Mouse (Mus musculus): Measurements from ENCODE around the gene Rpgrip1l.

Rpgrip1l gene

DNA sequence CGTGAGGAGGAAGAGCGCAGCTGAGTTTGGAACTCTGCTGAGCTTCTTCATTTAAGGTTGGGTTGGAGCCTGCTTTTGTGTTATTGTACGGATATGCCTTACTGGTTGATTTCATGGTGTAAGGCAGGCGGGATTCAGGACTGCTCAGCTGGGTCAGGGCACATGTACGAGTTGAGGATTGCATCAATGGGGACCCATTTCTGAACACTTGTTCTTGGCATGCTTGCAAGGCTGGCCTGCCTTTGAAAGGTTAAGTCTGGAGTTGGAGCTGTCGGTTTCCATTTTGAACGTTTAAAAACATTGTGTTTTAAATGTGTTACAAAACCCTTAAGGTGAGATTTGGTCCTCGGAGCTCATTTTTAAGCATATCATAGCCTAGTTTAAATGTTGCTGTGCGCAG is 16.0 kb upstream of the Rpgrip1l start:
- no peak for DNase-seq (ENCODE audit: low read depth)

DNA sequence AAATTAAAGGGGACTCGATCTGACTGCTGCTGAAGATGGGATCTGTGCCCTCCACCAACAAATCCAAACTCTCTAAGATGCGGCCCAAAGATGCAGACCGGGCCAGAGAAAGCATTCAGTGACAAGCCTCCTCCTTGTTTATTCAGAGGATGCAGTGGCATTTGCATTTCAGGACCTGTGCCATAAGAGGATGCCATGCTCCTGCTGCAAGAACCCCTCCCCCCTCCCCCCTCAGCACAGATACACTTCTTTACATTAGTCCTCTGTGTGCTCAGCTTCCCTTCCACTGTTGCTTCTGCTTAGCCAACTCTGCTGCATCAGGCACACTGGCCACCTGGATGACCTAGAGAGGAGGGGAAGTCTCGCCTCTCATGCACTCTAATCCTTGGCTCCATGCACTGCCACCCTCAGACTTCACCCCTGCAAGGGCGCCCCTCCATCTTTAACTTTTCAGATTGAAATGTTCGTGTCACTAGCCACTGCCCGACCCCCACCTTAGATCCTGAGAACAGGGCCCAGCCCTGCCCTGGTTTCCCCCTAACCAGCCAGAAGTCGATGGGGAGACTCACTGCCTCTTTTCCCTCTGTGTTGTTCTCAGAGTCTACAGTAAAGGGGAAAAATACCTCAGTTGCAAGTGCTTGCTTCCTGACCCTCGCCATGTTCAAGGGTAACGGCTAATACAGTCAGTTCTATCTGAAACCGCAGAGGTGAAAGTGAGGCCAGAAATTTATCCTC is 14.6 kb upstream of the Rpgrip1l start:
- DNase-seq (ENCODE audit: low read depth): no peak

DNA sequence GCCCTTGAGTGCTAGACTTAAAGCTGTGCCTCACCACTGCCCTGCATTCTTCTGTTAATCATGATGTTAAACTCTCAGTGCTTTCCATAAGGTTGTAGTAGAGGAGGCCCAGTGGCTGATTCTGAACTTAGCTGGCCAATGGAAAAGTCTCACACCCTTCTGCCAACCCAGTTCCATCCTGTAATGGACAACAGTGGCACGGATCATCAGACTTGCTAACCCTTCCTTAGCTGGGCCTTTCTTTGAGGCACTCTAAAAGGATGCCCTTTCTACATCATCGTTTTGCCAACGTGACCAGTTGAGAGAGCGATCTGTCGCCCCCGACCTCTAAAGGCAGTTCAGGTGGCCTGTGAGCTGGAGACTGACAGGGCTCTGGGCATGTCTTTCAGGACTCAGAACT is 13.9 kb upstream of the Rpgrip1l start:
- no peak for DNase-seq (ENCODE audit: low read depth)

DNA sequence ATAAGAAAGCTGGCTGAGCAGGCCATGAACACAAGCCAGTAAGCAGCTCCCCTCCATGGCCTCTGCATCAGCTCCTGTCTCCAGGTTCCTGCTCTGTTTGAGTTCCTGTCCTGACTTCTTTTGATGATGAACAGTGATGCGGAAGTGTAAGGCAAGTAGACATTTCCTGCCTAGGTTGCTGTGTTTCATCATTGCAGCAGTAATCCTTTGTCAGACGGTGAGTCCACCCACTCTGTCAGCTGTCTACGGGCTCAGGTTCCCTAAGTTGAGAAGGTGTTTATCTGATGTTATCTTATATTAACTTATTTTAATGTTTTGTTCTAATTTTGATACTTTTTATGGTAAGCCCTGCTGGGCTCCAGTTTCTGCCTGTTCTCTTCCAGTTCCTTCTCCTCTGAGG is 13.0 kb upstream of the Rpgrip1l start:
- no peak for DNase-seq (ENCODE audit: low read depth)

DNA sequence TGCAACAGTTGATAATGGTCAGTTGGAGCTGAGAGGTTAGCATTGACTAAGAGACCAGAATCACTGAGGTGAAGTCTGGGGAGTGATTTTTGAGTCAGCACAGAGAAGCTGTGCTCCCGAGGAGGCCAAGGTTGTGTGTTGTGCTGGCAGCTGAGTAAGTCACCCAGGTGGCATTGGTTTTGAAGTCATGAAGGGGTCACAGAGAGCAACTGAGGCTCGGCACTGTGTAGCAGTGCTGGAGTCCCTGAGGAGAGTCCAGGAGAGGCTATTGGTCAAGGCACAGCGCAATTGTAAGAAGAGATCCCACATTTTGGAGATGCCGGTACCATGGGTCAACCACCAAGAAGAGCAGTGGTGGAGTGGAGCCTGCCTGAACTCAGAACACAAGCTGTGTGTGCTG is 11.9 kb upstream of the Rpgrip1l start:
- no peak for DNase-seq (ENCODE audit: low read depth)

DNA sequence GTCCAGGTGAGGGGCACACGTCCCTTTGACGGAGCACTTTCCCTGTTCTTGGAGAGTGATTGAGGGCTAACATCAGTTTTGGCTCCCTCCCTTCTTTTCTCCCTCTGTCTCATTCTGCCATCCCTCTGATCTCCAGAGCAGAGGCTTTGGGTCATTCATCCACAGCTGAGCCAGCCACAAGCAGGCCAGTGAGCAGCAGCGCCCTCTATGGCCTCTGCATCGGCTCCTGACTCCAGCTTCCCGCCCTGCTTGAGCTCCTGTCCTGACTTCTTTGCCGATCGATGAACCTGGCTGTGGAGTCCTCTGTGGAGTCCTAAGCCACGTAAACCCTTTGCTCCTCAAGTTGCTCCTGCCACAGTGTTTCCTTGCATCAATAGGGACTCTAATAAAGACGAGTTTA is 11.2 kb upstream of the Rpgrip1l start:
- DNase-seq (ENCODE audit: low read depth): no peak

DNA sequence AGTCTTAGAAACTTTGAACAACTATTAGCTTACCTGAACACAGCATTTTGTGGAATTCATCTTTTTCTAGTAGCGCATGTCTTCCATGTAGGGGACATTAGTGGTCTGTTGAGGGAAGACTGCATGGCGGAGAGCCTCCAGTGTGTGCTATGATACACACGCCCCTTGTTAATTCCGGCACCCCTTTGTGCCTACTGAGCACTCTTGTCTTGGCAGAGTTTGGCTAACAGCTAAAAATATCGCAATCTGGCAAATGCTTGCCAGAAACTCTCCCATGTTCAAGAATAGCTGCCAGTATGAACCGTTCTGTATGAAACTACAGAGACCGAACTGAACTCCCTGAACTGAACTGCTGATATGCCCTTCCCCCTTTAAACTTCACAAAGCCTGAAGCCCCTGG is 10.4 kb upstream of the Rpgrip1l start:
- DNase-seq (ENCODE audit: low read depth): no peak

DNA sequence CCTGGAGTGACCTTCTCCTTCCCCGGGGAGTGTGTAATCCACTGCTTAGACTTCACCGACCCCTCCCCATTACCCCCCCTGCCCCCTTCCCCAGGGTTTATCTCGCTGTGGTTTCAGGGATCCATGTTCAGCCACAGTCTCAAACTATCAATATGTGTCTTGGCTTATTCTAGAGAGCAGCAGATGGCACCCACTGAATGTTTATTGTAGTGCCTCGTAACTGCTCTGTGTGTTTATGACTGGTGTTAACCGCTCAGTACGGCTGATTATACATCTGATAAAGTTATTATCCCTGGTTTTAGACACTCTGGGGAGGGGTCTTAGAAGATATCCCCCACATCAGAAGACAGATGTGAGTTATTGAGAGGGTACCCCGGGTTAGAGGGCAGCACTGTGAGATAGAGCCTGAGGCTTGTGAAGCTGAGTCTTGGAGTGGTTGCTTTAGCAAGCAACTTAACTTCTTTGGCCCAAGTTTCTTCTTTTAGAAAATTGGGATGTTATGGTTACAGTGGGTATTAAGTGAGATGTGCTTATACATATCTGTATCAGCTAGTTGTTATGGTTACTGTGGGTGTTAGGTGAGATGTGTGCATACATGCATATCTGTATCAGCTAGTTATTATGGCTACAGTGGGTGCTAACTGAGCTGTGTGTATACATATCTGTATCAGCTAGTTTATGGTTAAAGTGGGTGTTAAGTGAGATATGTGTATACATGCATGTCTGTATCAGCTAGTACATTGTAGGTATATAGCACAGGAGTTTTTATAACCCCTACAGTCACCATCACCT is 6.1 kb upstream of the Rpgrip1l start:
- DNase-seq (ENCODE audit: low read depth): no peak

DNA sequence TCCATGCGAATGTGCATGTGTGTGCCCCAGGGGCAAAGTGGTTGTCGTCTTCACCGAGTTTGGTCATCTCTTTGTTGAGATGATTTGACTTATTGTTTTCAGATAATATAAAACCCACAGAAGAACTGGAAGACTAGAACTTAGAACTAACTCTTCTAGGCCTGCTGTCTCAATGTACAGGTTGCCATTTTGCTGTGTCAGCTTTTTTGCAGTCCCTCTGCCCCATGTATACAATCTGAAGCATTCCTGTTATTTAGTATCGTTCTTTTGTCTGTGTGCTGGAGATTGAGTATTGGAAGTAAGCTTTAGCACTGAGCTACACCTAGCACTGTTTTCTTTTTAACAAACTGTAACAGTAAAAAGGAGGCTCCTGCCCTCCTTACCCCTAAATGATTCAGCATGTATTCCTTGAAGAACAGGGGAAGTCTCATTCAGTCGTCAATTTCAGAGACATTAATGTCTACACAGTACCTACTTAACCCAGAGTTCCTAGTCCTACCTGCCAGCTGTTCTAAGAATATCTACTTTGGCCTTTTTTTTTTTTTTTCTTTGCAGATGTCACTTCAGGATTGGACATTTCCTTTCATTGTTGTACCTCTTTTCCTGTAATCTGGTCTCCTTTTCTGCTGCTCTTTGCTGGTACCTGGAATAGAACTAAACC is 4.6 kb upstream of the Rpgrip1l start:
- DNase-seq (ENCODE audit: low read depth): no peak

DNA sequence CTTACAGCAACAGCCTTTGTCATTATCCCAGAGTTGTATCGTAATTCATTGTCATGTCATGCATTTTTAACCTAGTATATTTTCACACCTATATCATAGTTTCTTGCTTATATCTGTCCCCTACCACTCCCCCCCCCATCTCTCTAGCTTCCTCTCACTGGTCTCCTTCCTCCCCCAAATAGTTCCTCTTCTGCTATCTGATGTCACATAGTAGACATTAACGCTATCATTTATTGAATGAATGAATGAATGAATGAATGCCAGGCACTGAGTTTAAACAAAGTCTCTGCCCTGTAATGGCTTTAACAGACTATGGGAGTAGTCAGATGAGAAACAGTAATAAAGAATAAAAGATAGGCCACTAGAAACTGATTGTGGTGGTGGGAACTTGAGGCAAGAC is 720 bp downstream of the Rpgrip1l start:
- no peak for DNase-seq (ENCODE audit: low read depth)

DNA sequence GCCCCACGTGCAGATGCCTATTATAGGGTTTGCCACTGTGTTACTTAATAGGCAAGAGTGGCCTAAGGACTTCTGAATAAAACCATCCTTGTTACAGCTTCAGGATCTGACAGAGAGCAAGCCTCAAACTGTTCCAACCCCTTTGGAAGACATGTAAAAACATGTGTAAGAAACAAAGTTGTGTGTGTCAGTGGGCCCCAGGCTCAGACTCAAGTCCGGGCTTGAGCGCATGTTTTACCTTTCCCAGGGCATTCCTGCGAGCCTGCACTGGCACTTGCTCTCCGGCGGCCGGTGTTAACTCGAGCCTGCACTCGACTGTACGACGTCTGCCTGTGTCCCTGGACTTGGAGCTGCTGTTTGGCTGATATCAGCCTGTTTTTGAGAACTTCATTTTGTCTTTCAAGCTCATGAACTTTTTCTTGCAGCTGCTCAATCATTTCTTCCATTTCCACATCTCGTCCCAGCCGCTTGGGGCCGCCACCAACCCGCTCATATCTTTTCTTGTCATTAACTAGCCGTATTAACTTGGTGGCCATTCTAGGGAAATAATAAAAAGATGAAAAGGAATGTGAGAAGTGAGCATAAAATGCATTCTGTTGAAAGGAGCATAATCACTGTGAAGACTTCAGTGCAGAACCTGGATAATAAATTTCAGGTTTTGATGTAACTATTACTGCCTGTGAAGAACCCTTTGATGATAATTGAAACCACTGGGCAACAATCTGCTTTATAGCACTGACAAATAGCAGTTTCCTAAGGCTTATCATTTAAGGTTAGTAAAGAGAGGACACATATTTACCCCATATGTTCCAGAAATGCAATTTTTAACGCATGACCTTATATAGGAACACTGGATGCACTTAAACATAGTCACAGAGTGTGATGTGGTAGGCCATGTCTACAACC is 8.3 kb downstream of the Rpgrip1l start:
- DNase-seq (ENCODE audit: low read depth): no peak

DNA sequence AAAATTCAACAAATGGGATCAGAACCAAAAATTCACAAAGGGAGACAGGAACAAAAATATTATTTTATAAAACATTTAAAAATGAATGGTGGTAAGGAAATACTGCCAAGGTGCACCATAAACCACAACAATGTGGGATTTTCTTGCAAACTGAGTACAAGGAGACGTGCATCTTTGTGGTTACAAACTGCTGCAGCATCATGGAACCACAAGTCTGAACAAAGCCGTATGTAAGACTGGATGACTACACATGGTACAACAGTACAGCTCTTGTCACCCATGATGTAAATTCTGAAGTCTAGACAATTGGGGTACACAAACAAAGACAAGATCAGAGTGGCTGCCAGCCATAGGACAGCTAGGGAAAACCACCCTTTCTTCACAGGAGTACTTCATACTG is 14.4 kb downstream of the Rpgrip1l start:
- no peak for DNase-seq (ENCODE audit: low read depth)

DNA sequence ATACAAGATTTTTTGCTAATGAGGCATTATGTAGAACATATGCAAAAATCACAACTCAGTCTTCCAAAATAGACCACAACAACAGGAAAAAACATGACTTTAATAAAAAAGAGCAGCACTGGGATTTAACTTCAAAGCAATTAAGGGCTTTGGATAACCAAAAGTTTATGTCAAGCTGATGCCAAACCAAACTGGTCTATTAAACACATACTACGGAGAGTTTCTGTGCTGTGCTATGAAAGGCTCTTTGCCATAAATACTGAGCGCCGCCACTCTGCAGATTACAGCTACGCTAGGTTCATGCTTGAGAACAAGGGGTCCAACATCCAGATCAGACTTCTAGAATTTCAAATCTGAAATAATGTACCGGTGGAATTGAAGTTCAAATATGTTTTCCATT is 17.3 kb downstream of the Rpgrip1l start:
- no peak for DNase-seq (ENCODE audit: low read depth)

DNA sequence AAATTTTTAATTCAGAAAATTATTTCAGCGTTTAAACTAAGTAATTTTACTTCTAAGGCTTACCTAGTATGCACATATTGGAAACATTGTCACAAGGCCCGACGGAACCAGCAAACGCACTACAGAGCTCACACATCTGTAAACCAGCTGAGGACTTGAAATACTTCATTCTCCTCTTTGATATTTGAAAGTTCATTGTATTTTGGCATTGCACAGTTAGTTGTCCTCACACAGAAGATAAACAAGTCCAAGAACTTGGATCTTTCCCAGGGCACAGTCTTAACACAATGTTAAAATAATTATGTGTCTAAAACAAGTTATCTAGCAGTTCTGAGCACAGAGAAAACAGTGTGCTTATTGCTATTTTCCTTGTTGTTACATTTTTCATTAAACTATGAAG is 22.5 kb downstream of the Rpgrip1l start:
- no peak for DNase-seq (ENCODE audit: low read depth)

DNA sequence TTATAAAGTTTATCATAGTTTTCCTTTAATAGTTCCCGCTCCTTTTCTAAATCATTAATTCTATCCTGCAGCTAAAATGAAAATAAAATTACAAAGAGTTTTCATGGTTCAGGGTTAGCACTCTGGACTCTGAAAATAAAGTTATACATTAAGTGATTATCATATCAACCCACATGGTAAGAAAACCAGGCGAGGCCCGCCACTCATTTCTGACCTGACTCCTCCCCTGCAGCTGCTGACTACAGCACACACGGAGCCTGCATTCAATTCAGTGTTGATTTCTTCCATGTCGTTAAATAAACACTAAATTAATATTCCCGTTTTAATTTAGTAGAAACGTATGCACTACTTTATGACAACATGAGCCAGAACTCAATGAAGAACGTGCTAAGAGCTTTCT is 26.8 kb downstream of the Rpgrip1l start:
- no peak for DNase-seq (ENCODE audit: low read depth)

DNA sequence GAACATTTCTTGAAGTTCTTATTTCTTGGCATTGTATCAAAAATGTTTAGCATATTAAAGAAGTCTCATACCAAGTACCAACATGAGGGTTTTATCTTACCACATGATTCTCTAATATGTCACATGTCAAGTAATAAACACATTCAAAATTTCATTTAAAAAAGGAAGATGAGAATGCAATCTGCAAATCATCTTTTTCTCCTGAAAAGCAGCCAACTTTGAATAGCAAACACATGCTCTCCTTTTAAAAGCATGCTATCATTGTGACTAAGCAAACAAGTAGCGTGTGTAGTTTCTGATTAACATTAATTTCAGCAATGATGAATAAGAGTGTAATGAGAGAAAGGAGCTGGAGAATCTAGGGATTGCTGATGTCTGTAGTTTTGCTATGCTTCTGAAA is 29.2 kb downstream of the Rpgrip1l start:
- DNase-seq (ENCODE audit: low read depth): no peak

DNA sequence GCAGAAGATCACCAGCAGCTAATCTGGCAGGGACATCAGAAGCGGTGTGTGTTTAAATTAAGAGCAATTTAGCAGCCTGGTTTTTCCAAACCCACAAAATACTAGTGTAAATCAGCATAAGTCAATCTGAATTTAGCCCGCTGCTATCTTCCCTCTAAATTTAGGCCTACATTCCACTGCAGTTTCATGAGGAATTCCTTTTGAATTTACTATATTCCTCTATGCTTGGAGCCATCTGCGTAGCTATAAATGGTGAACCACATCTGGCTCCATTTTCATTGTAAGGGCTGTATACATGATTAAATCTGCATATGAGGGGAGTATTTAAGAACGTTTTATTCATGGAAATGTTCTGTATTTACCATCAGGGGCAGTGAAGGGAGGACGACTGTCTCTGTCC is 30.4 kb downstream of the Rpgrip1l start:
- DNase-seq (ENCODE audit: low read depth): no peak

DNA sequence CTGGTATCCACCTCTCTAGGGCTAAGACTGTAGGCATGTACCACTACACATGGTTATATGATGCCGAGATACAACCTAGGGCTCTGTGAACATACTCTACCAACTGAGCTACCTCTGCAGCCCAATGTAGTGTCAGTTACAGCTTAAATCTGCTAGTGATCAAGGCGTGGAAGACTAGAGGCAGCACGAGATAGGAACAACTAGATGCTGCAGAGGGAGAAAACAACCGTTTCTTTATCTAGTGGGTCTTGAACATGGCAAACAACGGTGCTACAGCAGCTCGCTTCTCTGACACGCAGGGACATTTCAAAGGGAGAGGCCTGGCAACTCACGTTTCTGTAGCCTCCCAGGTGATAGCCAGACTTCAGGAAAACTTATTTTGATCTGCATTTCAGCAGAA is 31.5 kb downstream of the Rpgrip1l start:
- DNase-seq (ENCODE audit: low read depth): no peak

DNA sequence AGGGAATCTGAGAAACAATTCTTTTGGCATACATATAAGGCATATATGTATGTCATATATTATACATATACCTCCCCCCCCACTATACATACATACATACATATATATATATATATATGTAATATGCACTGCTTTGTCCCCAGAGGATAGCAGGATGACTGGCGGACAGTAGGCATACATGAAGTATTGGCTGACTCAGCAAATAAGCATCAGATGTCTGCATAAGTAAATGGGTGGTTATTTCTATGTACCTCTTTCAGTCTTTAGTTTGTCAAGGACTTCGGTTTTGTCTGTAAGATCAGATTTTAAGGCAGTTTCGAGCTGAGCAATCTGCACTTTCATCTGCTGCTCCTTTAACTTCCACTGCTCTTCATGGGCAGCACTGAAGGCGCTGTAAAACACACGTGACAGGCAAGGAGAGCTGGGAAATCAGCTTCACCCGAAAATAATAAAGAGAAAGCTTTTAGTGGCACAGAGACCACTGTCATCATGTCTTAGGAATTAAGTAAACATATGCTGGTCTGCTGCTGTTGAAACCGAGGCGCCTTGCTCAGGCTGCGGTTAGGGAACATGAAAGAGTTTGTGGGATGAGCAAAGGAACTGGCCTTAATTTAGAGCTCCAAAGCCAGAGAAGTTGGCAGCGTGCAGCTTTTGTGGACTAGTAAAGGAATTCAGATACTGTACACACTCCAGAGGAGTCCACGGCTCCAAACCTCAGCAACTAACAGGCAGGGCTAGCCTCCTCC is 32.4 kb downstream of the Rpgrip1l start:
- no peak for DNase-seq (ENCODE audit: low read depth)

DNA sequence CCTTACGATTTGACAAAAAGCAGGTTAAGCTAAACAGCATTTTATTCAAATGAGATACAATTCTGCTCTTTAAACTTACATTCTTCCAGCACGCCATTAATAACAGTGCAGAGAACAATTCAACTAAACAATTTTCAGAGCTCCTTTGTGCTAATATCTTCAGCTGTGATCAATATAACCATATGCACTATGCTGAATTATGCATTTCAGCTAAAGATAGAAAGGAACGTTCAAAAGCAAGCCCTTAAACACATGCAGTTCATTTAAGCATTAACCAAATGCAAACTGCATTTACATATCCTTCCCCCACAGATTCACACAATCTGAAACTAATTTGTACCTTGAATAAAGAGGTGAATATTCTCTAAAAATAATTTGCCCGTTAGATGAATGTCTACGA is 35.0 kb downstream of the Rpgrip1l start:
- no peak for DNase-seq (ENCODE audit: low read depth)

DNA sequence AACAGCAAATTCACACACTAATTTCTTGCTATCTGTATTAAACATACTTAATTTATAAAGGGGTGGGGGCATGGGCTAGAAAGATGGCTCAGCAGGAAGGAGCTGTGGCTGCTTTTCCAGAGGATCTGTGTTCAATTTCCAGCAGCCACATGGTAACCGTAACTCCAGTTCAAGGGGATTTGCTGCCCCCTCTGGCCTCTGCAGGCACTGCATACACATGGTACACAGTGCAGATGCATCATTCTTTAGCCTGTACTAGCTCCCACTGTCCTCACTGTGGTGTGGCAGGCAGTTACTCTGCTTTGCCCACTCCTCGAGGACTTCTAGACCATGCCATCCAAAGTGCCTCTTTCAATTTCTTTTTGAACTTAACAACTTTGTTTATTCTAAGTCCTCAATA is 36.7 kb downstream of the Rpgrip1l start:
- no peak for DNase-seq (ENCODE audit: low read depth)

DNA sequence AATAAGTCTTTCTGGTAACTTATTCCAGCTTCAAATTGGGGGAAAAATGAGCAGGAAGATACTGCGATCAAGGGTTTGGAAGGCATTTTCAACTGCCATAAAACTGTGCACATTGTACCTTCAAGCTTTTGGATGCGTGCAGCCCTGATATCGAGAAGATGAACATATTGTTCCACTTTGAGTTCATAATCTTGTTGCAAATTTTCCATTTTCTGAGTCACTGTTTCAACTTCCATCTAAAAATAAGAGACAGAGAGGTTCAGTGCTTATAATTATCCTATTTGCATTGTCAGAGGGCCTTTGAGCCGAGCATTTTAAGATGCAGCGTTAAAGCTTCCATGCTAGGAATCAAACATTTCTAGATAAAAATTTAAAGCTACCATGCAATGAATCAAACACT is 39.6 kb downstream of the Rpgrip1l start:
- DNase-seq (ENCODE audit: low read depth): no peak
